Mouse (Mus musculus): ENCODE measurements around the gene Msi1.

- TF ChIP-seq CTCF (IDR thresholded peaks at IDR 0.05; ENCODE audit: borderline replicate concordance, insufficient read depth, low read depth, low read length) (no peak), POLR2A (IDR thresholded peaks at IDR 0.05; ENCODE audit: borderline replicate concordance, insufficient read depth, low read length) (no peak)
Measured at GRCm38 (mm10) chr5:115437242-115437944, 8.0 kb downstream of the Msi1 start.

Data from cerebellum, adult 2 months (tissue).